Mouse (Mus musculus): Measurements from ENCODE around the gene Ifitm2. TPM values are rescaled to one million over a fixed set of nuclear protein-coding genes. Genes with fewer than 3 reads are reported as not detected.

Gene Ifitm2
- 30.3 TPM for polyA plus RNA-seq (2017; shearing (Covaris generic))

DNA sequence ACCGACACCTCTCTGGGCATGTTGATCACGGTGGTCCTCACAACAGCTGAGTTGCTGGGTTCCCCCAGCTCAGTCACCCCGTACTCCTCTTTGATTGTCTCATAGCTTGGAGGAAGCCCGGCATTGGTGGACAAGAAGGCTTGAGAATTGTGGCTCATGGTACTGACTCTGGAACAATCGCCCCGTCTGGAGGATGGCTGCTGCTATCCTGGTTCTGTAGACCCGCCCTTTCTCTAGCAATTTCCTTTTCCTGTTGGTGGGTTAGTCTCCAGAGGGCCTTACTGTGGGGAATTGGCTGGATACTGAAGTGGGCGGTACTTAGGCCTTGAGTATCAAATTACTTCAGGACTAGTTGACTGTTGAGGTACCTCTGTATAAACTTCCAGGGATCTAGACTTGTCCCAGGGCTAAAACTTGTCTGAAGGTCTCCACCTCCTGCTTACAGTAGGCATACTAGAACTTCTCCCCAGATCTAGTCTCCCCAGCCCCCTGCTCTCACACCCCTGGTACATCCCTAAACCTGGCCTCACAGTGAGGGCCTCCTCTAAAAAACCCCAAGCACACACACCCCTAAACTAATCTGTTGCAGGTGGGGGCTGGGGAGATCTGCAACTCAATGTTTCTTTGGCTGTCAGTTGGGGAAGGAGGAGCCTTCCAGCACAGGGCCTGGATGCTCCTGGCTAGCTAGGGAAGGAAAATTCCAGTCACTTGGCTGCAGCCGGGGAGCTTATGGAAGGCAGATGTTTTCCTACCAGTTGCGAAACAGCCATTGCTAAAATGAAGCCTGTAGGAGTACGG, at the start of gene Ifitm2, which contains the start of gene Gm45717:
Gene Ifitm2 (minus strand): TSS at position 230 of the 798 bp plus-strand sequence.
Gene Gm45717 (minus strand): TSS at position 180 of the 798 bp plus-strand sequence.

DNA sequence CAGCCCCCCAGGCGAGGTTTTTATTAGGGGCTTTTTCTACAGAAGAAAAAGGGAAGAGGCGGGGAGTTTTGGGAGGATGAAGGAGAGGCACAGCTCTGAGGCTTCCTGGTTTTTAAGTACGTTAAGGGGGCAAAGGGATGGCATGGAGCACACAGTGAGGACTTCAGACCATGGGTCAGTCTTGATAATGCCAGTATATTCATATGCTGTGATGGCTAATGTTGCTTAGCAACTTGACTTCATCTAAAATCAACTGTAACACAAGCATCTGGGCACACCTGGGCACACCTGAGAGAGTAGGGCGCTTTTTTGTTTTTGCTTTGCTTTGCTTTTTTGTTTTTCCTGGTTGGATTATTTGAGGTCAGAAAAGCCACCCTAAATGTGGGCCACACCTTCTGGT, 11.1 kb upstream of the Ifitm2 start, which contains the start of gene Ifitm1:
Gene Ifitm1 (plus strand): TSS at position 301 of the 400 bp plus-strand sequence.

DNA sequence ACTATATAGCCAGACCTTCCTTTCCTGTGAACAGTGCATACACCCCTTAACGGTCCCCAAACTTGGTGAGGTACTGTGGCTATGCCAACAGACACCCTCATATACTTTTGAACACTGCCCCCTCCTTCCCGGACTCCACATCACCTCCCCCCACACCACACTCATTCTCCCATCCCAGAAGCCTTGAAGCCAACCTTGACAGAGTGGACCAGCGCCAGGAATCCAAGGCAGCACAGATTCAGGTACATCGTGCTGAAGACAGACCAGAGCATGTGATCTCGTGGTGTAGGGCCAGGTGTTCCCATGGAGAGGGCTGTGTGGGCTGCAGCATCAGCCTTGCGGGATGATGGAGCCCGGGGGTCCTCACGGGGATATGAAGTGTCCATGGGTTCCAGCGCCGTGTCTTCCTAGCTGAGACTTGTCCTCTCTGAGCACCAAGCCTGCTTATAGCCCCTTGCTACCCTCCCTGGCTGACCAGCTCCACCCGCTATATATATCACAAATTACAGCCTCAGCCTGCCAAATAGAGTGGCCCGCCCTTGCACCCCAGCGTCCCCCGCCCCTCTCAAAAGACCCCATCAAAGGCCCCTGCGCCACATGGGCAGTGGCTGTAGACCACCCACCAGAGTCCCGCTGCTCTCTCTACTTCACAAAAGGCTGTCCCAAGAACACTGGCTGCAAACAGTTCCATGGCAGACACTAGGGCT, 5.8 kb downstream of the Ifitm2 start, which contains the start of gene Ifitm5:
Gene Ifitm5 (minus strand): TSS at position 468 of the 707 bp plus-strand sequence.

DNA sequence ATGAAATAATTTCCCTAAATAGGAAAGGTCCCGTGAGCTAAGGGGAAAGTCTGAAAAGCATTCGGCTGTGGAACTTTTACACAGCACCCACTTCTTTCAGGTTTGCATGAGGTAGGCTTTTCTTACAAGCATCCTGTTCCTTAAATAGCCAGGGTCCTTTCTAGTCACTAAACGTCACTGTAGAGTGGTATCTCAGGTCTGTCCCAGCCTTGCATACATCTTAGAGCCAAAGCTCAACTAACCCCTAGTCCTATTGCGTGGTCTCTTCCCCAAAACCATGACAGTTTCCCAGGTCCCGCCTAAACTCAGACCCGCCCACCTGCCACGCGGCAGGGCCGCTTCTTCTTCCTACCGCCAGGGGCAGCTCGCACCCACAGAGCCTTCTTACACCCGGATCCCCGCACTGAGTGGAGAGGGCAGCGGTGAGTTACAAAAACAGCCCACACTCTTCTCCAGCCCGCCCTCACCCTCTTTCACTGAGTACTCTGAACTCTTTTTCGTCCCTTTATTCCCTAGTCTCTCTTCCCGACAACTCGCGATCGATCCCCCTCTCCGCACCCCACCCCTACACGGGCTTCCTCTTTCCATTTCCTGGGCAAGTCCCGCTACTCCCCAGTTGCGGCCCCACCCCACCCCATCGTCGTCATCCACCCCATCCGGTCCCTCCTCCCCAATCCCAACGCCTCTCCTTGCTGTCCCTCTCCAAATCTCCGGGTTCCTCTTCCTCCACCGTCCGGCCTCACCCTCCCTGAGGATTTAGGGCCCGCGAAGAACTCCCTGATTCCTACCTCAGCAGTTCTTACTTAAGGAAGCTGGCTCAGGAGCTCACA, 14.3 kb downstream of the Ifitm2 start, which contains the start of gene Pgghg:
Gene Pgghg (plus strand): TSS at position 170 of the 830 bp plus-strand sequence.

GRCm38 (mm10) chr7:140920418-140921029, 35.3 kb downstream of the Ifitm2 start, which contains the start of gene Nlrp6:
Nlrp6 (plus strand) TSS chr7:140920902.

Other genes starting within 250 kb of the Ifitm2 start
- gene Cyp2e1, start 192.2 kb downstream of the Ifitm2 start, polyA plus RNA-seq (2017; shearing (Covaris generic)) = not detected
- gene Syce1, start 168.1 kb downstream of the Ifitm2 start, polyA plus RNA-seq (2017; shearing (Covaris generic)) = 0.40 TPM
- gene Zfp941, start 133.8 kb downstream of the Ifitm2 start, polyA plus RNA-seq (2017; shearing (Covaris generic)) = 0.46 TPM
- not detected for gene Urah, start 121.0 kb downstream of the Ifitm2 start, polyA plus RNA-seq (2017; shearing (Covaris generic))
- gene Scgb1c1, start 110.4 kb downstream of the Ifitm2 start, polyA plus RNA-seq (2017; shearing (Covaris generic)) = not detected
- gene Odf3, start 108.2 kb downstream of the Ifitm2 start, polyA plus RNA-seq (2017; shearing (Covaris generic)) = not detected
- gene Gm45785, start 99.7 kb downstream of the Ifitm2 start, polyA plus RNA-seq (2017; shearing (Covaris generic)) = not detected
- gene Ric8a, start 99.0 kb downstream of the Ifitm2 start, polyA plus RNA-seq (2017; shearing (Covaris generic)) = 163 TPM
- gene Bet1l, start 98.4 kb downstream of the Ifitm2 start, polyA plus RNA-seq (2017; shearing (Covaris generic)) = 65.2 TPM
- gene Psmd13, start 74.0 kb downstream of the Ifitm2 start, polyA plus RNA-seq (2017; shearing (Covaris generic)) = 270 TPM
- gene Sirt3, start 73.7 kb downstream of the Ifitm2 start, polyA plus RNA-seq (2017; shearing (Covaris generic)) = 10.4 TPM
- gene Cox8b, start 55.5 kb downstream of the Ifitm2 start, polyA plus RNA-seq (2017; shearing (Covaris generic)) = not detected
- not detected for gene Nlrp6, start 35.1 kb downstream of the Ifitm2 start, polyA plus RNA-seq (2017; shearing (Covaris generic))
- gene Pgghg, start 14.6 kb downstream of the Ifitm2 start, polyA plus RNA-seq (2017; shearing (Covaris generic)) = 40.2 TPM
- 0.98 TPM for gene Ifitm5, start 5.7 kb downstream of the Ifitm2 start, polyA plus RNA-seq (2017; shearing (Covaris generic))
- gene Gm45717, start 50 bp downstream of the Ifitm2 start, polyA plus RNA-seq (2017; shearing (Covaris generic)) = not detected
- gene Ifitm1, start 11.2 kb upstream of the Ifitm2 start, polyA plus RNA-seq (2017; shearing (Covaris generic)) = not detected
- 8.5 TPM for gene Ifitm3, start 54.8 kb upstream of the Ifitm2 start, polyA plus RNA-seq (2017; shearing (Covaris generic))
- gene Ifitm6, start 61.9 kb upstream of the Ifitm2 start, polyA plus RNA-seq (2017; shearing (Covaris generic)) = not detected
- not detected for gene Gm17387, start 73.1 kb upstream of the Ifitm2 start, polyA plus RNA-seq (2017; shearing (Covaris generic))
- gene B4galnt4, start 105.1 kb upstream of the Ifitm2 start, polyA plus RNA-seq (2017; shearing (Covaris generic)) = 15.5 TPM
- 411 TPM for gene Pkp3, start 122.2 kb upstream of the Ifitm2 start, polyA plus RNA-seq (2017; shearing (Covaris generic))
- gene Sigirr, start 144.6 kb upstream of the Ifitm2 start, polyA plus RNA-seq (2017; shearing (Covaris generic)) = 274 TPM
- not detected for gene Ano9, start 161.8 kb upstream of the Ifitm2 start, polyA plus RNA-seq (2017; shearing (Covaris generic))
- gene Ptdss2, start 166.4 kb upstream of the Ifitm2 start, polyA plus RNA-seq (2017; shearing (Covaris generic)) = 8.9 TPM
- gene Rnh1, start 216.9 kb upstream of the Ifitm2 start, polyA plus RNA-seq (2017; shearing (Covaris generic)) = 159 TPM
- gene Hras, start 238.0 kb upstream of the Ifitm2 start, polyA plus RNA-seq (2017; shearing (Covaris generic)) = 5.2 TPM
- gene Lrrc56, start 238.2 kb upstream of the Ifitm2 start, polyA plus RNA-seq (2017; shearing (Covaris generic)) = 3.4 TPM

Data from CD4-positive, CD25-positive, alpha-beta regulatory T cell, adult 9 weeks (primary cell).